Mouse (Mus musculus) bone marrow, adult 2 months (tissue): ENCODE results near the gene Rsu1. TPM values are rescaled to one million over a fixed set of nuclear protein-coding genes. Genes with fewer than 3 reads are reported as not detected.

ENCODE experiments used
- H3K27ac ChIP-seq: fragments of 200-500 bp; 2 replicates; pipeline ENCODE4 v1.5.1; 2012; ENCODE audit warnings: low read depth, mild to moderate bottlenecking, control low read depth, inconsistent platforms, low read length; ENCODE audit not compliant: control insufficient read depth, poor library complexity, insufficient read depth
- H3K4me1 ChIP-seq: fragments of 200-500 bp; 2 replicates; pipeline ENCODE4 v1.6.1; 2011; ENCODE audit warnings: low read length; ENCODE audit not compliant: control insufficient read depth, insufficient read depth
- H3K4me3 ChIP-seq: fragments of 200-500 bp; replicated peaks from 2 replicates; pipeline ENCODE3; 2011; ENCODE audit warnings: mild to moderate bottlenecking, low read depth, low read length, control low read depth; ENCODE audit not compliant: control insufficient read depth
- CTCF ChIP-seq: fragments of 200-500 bp; IDR thresholded peaks from 2 replicates; pipeline ENCODE4 v1.5.1; 2011; ENCODE audit warnings: low read length, control low read depth; ENCODE audit not compliant: control insufficient read depth, insufficient read depth
- POLR2A ChIP-seq: fragments of 200-500 bp; IDR thresholded peaks from 2 replicates; pipeline ENCODE4 v1.6.1; 2011; ENCODE audit warnings: low read depth, mild to moderate bottlenecking, control low read depth, low read length, borderline replicate concordance; ENCODE audit not compliant: control insufficient read depth
- WGBS: fragments of 180-500 bp; shearing (Covaris S2); methylation state at CpG from one replicate; pipeline ENCODE4 v1.1.7; 2018; 5-methylcytosine and 5-hydroxymethylcytosine counted together
- polyA plus RNA-seq: library from polyadenylated mRNA; stranded (reverse); fragments of >200 nt; gene quantifications from 2 replicates; pipeline ENCODE4 v1.2.4, GENCODE M21; 2011; ENCODE audit warnings: low replicate concordance; ENCODE audit not compliant: missing spikeins, insufficient read depth, insufficient read length

The Rsu1 gene
- polyA plus RNA-seq, 1 experiment, result 70.8 TPM

DNA sequence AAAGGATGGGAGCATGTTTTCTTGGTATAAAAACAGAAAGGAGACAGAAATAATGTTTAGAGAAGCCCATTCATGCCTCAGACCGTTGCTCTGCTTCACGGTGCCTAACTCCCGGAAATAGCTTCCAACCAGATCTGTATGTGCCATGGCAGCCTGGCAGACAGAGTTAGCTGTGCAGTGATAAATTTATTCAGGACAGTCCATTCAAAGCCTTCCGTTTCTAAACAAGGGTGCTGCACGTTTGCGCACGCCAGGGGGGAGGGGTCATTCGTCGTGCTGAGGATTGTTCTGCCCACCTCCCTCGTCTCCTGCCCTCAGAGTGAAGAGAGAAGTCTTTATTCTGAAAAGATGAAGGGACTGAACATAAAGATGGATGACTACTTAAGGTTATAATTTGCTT lies 141.9 kb downstream of the Rsu1 start:
- H3K4me3 ChIP-seq, result no peak overlapping the region
- 91% methylated on average over 10 of the region's 10 CpGs for WGBS
- no peak overlapping the region for H3K27ac ChIP-seq
- TF ChIP-seq POLR2A (no peak), CTCF (no peak)
- H3K4me1 ChIP-seq, result no peaks in the 10 kb centered on the region

DNA sequence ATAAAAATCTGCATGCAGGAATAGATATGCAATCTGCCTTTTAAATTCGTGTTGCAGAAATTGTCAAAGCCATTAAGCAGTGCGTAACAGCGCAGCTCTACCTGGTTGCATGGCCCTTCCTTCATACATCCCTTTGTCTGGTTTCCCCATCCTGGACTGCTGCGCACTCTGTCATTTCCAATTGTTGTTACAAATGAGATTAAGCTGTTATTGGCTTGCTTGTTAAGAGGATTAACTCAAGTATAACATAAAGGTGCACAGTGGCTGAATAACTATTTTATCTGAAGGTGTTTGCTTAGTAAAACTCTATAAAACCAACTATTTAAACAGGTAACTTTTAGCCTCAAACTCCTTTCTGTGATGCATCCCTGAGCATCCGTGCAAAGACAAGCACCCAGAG lies 150.8 kb downstream of the Rsu1 start:
- Histone ChIP-seq H3K27ac (no peak overlapping the region), H3K4me3 (no peak overlapping the region), H3K4me1 (no peaks in the 10 kb centered on the region)
- TF ChIP-seq POLR2A (no peak), CTCF (no peak)
- WGBS, result 86% methylated on average over 5 of the region's 5 CpGs

DNA sequence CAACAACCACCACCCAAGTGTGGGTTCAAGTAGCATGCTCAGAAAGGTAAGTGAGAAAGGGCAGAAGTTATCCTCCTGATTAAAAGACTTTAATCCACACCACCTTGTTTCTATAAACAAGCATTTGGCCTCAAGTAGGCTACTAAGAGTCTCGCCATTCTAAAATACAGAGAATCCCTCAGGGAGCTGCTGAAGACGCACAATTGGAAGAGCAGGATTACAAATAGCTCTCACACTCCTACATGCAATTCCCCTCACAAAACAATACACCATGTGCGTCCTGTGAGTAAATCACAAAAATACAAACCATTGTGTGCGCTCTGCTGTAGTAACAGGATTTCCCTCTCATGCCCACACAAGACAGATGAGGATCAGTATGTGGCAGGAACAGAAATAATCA lies 153.3 kb downstream of the Rsu1 start:
- TF ChIP-seq CTCF (no peak), POLR2A (no peak)
- WGBS, result 84% methylated on average over 4 of the region's 4 CpGs
- no peaks in the 10 kb centered on the region for H3K4me1 ChIP-seq
- H3K4me3 ChIP-seq, result no peak overlapping the region
- H3K27ac ChIP-seq, result no peak overlapping the region

DNA sequence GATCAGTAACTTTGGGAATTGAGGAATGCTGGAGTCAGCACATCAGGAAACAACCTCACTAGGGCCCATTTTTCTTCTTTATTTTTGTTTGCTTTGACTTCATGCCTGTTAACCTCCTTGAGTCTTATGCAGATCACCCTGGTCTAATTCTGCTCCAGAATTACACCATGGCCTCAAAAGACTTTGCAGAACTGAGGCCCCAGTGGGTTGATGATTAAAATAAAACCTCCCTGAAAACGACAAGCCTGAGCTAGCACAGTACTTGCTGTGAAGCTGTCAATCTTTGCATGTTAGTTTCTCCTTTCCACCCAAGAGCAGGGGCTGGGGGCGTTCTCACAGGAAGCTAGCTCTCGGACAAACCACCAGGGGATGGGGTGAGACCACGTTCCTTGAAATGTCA lies 164.7 kb downstream of the Rsu1 start:
- WGBS, result 66% methylated on average over 4 of the region's 4 CpGs
- Histone ChIP-seq H3K4me3 (no peak overlapping the region), H3K27ac (no peak overlapping the region), H3K4me1 (no peaks in the 10 kb centered on the region)
- no peak for TF ChIP-seq CTCF
- no peak for TF ChIP-seq POLR2A

DNA sequence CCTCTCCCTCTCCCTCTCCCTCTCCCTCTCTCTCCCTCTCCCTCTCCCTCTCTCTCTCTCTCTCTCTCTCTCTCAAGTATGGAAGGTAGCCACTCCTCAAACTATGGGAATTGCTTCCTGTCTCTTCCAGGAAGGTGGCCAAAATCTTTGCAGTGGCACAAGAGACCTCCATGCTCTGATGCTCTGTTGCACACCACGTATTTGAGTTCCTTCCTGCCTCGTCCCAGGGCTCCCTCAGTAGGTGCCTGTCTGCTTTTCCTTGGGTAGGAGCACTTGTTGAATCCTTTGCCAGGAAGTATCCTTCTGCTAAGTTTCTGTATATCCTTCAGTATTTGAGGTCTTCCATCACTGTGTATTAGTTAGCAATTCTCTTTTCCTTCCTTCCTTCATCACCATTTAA lies 166.8 kb downstream of the Rsu1 start:
- Histone ChIP-seq H3K27ac (no peak overlapping the region), H3K4me1 (no peaks in the 10 kb centered on the region), H3K4me3 (no peak overlapping the region)
- WGBS, result 61% methylated on average over 2 of the region's 2 CpGs
- TF ChIP-seq CTCF (no peak), POLR2A (no peak)

DNA sequence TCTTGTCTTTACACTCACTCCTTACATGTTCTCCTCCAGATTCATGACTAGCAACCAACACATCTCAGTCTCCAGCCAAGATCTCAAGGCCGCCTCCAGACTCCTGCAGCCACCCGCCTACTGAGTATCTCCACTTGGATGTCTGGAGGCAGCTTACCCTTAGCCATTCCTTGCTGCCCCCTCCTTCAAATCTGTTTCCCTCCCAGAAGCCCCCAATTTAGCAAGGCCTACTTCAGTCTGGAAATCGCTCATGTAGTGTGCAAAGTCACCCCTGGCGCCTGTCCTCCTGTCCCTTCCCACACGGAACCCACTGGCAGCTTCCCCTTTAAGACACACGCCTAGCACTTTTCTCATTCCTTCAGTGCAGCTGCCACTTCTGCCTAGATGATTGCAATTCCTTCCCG lies 167.4 kb downstream of the Rsu1 start:
- Histone ChIP-seq H3K4me1 (no peaks in the 10 kb centered on the region), H3K4me3 (no peak overlapping the region), H3K27ac (no peak overlapping the region)
- WGBS, result 66% methylated on average over 7 of the region's 7 CpGs
- TF ChIP-seq CTCF (no peak), POLR2A (no peak)

DNA sequence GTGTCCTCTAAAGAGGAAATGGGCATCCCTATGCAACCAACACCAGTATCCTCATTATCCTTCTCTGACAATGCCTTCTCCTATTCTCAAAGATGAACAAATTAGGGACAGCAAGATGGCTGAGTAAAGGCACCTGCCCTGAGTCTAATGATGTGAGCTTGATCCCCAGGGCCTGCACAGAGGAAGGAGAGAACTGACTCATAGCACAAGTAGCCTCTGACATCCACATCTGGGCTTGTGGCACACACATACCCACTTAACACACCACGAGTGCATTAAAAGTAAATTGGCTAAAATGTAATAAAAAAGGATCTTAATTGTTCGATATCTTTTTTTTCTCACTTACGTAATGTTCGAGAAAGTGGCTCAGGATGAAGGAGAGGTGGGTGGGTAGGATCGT lies 177.2 kb downstream of the Rsu1 start:
- WGBS, result 82% methylated on average over 5 of the region's 5 CpGs
- no peak for TF ChIP-seq POLR2A
- Histone ChIP-seq H3K4me1 (no peaks in the 10 kb centered on the region), H3K27ac (no peak overlapping the region), H3K4me3 (no peak overlapping the region)

DNA sequence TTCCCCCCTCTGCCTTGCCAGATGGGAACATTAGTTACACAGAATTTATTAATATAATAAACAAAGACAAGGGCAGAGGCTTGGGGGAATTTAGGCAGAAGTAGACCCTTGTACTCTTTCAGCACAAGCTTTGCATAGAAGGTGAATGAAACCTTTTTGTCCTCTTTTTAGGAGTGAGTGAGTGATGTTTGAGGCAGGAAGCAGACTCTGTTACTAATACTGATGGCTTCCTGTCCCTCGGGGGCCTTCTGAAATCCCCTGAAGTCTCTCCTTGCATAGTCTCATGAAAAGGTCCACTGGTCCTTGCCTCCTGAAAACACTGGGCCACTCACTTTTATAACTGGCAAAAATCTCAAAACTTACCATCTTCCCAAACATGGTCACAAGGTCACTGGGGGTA lies 177.6 kb downstream of the Rsu1 start:
- TF ChIP-seq POLR2A (no peak), CTCF (no peak)
- 36% methylated on average over 1 of the region's 1 CpGs for WGBS
- H3K27ac ChIP-seq, result no peak overlapping the region
- H3K4me1 ChIP-seq, result no peaks in the 10 kb centered on the region
- no peak overlapping the region for H3K4me3 ChIP-seq

DNA sequence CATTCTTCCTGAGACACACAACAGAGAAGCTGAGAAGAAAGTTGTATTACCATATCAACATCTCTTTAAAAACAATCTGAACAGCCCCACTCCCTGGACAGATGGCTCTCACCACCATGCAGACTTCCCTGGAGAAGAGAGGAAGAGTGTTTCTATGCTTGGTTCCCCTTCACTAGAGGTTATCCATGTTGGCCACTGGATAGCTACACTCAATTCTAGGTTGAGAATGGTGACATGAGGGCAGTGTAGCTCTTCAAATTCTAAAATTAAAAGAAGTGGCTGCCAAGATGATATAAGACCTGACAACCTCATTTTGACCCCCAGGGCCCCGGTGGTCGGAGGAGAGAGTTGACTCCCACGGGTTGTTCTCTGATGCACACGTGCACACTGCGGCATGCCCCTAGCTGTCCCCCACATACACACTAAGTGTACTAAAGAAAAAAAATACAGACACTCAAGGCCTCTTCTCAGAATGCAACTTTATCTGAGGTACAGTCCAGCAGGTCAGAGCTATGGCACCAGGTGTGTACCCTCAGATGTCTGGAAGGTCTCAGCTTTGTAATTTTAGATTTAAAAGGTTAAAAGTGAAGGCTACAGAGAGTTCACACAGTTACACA lies 179.7 kb downstream of the Rsu1 start:
- Histone ChIP-seq H3K27ac (no peak overlapping the region), H3K4me1 (no peaks in the 10 kb centered on the region), H3K4me3 (no peak overlapping the region)
- 90% methylated on average over 5 of the region's 5 CpGs for WGBS
- no peak for TF ChIP-seq CTCF
- TF ChIP-seq POLR2A, result no peak

DNA sequence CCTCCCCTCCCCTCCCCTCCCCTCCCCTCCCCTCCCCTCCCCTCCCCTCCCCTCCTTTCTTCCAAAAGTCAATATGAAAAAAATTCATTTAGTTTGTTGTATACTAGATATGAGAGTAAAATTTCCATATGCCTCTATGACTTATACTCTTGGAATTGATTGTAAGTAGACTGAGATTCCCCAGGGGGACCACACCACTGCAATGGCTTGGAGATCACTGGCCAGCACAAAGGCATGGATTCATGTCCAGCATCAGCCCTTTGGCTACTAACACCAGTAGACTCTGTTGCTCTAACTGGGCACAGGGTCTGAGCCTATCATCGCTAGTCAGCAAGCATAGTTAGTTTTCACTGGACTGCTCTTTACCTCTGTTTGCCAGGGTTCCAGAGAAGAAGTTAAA lies 180.4 kb downstream of the Rsu1 start:
- no peak for TF ChIP-seq CTCF
- TF ChIP-seq POLR2A, result no peak
- H3K27ac ChIP-seq, result no peak overlapping the region
- H3K4me3 ChIP-seq, result no peak overlapping the region
- WGBS, result 88% methylated on average over 1 of the region's 1 CpGs
- H3K4me1 ChIP-seq, result no peaks in the 10 kb centered on the region
